Mouse (Mus musculus): ENCODE results near the gene Tnfsf10. TPM values are rescaled to one million over a fixed set of nuclear protein-coding genes. Genes with fewer than 3 reads are reported as not detected.

Gene Tnfsf10
- total and polyA plus RNA-seq, 2 experiments from 2014 or later = 0.38 to 0.76 TPM

- DNase-seq (no peak), ATAC-seq (no peak)
- no peak overlapping the region for H3K27ac ChIP-seq (ENCODE audit: low read depth, low read length)
- no peak overlapping the region for H3K4me3 ChIP-seq (ENCODE audit: low read depth, low read length)
- WGBS = 57% methylated on average over 11 of the region's 11 CpGs
- no peak overlapping the region for H3K9ac ChIP-seq
- H3K4me2 ChIP-seq (ENCODE audit: low read depth) = no peak overlapping the region
- no peaks in the 10 kb centered on the region for H3K9me3 ChIP-seq (ENCODE audit: low read length)
- no peaks in the 10 kb centered on the region for H3K27me3 ChIP-seq (ENCODE audit: insufficient read depth, low read length)
- TF ChIP-seq CTCF (IDR thresholded peaks at IDR 0.05; ENCODE audit: low read depth) = no peak
- no peaks in the 10 kb centered on the region for H3K4me1 ChIP-seq (ENCODE audit: insufficient read depth)
- H3K36me3 ChIP-seq (ENCODE audit: insufficient read depth) = no peaks in the 10 kb centered on the region
These were observed 36.5 kb upstream of the Tnfsf10 start for GRCm38 (mm10) chr3:27280280-27280749.

- peak overlapping the region; percentile 37 for H3K4me3 ChIP-seq (ENCODE audit: low read depth, low read length)
- ATAC-seq = peak; percentile 55
- no peak overlapping the region for H3K27ac ChIP-seq (ENCODE audit: low read depth, low read length)
- 2% methylated on average over 27 of the region's 27 CpGs for WGBS
- H3K4me1 ChIP-seq (ENCODE audit: insufficient read depth) = no peaks in the 10 kb centered on the region
- H3K36me3 ChIP-seq (ENCODE audit: insufficient read depth) = no peaks in the 10 kb centered on the region
- peak; percentile 42 for DNase-seq
- peak overlapping the region; percentile 49 for H3K9ac ChIP-seq
- no peaks in the 10 kb centered on the region for H3K9me3 ChIP-seq (ENCODE audit: low read length)
- no peak for TF ChIP-seq CTCF (IDR thresholded peaks at IDR 0.05; ENCODE audit: low read depth)
- H3K27me3 ChIP-seq (ENCODE audit: insufficient read depth, low read length) = no peaks in the 10 kb centered on the region
- peak overlapping the region; percentile 64 for H3K4me2 ChIP-seq (ENCODE audit: low read depth)
These were observed 33.6 kb upstream of the Tnfsf10 start for GRCm38 (mm10) chr3:27283071-27283713.

GRCm38 (mm10) chr3:27283796-27284195, 33.0 kb upstream of the Tnfsf10 start:
- no peak overlapping the region for H3K27ac ChIP-seq (ENCODE audit: low read depth, low read length)
- no peaks in the 10 kb centered on the region for H3K9me3 ChIP-seq (ENCODE audit: low read length)
- no peaks in the 10 kb centered on the region for H3K27me3 ChIP-seq (ENCODE audit: insufficient read depth, low read length)
- ATAC-seq (no peak), DNase-seq (no peak)
- H3K36me3 ChIP-seq (ENCODE audit: insufficient read depth) = no peaks in the 10 kb centered on the region
- 46% methylated on average over 7 of the region's 7 CpGs for WGBS
- no peak for TF ChIP-seq CTCF (IDR thresholded peaks at IDR 0.05; ENCODE audit: low read depth)
- no peak overlapping the region for H3K9ac ChIP-seq
- peak overlapping the region; percentile 37; the same call in 1 of the 2 replicates for H3K4me3 ChIP-seq (ENCODE audit: low read depth, low read length)
- H3K4me2 ChIP-seq (ENCODE audit: low read depth) = peak overlapping the region; percentile 64
- H3K4me1 ChIP-seq (ENCODE audit: insufficient read depth) = no peaks in the 10 kb centered on the region

DNA sequence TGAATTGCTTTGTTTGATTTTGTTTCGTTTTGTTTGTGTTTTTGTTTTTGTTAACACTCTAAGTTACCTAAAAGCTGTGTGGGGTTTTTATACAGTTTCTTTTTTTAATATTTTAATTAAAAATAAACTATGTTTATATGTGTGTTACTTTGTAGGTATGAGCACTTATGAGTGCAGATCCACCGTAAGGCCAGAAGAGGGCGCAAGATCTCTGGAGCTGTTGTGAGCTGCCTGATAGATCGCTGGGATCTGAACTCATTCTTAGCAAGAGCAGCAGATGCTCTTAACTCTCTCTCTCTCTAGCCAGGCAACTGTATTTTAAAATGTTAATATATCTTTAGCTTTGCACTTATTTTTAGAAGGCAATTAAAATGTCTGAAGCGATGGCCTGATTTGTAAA, 32.6 kb upstream of the Tnfsf10 start:
- H3K4me2 ChIP-seq (ENCODE audit: low read depth) = no peak overlapping the region
- ATAC-seq = no peak
- peak; percentile 43 for TF ChIP-seq CTCF (IDR thresholded peaks at IDR 0.05; ENCODE audit: low read depth)
- H3K9ac ChIP-seq = no peak overlapping the region
- no peaks in the 10 kb centered on the region for H3K9me3 ChIP-seq (ENCODE audit: low read length)
- no peak overlapping the region for H3K4me3 ChIP-seq (ENCODE audit: low read depth, low read length)
- H3K27me3 ChIP-seq (ENCODE audit: insufficient read depth, low read length) = no peaks in the 10 kb centered on the region
- 85% methylated on average over 5 of the region's 5 CpGs for WGBS
- no peak for DNase-seq
- H3K27ac ChIP-seq (ENCODE audit: low read depth, low read length) = no peak overlapping the region
- H3K4me1 ChIP-seq (ENCODE audit: insufficient read depth) = no peaks in the 10 kb centered on the region
- H3K36me3 ChIP-seq (ENCODE audit: insufficient read depth) = no peaks in the 10 kb centered on the region

DNA sequence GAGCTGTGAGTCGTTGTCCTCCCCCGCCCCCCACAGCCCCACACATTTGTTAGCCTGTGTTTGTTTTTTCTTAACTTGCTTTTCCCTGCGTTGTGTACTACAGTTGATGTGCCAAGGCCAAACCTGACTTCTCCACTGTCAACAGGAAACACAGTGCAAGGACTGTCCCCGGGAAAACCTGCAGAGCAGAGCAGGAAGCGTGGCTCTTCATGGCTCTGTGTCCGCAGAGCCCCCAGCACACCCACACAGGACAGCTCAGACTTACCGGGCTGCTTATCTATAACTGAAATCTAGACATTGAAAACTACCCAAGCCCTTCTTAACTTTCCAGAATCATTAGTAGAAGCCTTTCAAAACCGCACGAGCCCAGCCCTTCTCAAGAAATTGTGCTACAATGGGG, 31.8 kb upstream of the Tnfsf10 start:
- DNase-seq = no peak
- Histone ChIP-seq H3K9ac (no peak overlapping the region), H3K9me3 (ENCODE audit: low read length) (no peaks in the 10 kb centered on the region), H3K36me3 (ENCODE audit: insufficient read depth) (no peaks in the 10 kb centered on the region), H3K27me3 (ENCODE audit: insufficient read depth, low read length) (no peaks in the 10 kb centered on the region), H3K4me1 (ENCODE audit: insufficient read depth) (no peaks in the 10 kb centered on the region), H3K4me3 (ENCODE audit: low read depth, low read length) (no peak overlapping the region), H3K27ac (ENCODE audit: low read depth, low read length) (no peak overlapping the region), H3K4me2 (ENCODE audit: low read depth) (no peak overlapping the region)
- no peak for TF ChIP-seq CTCF (IDR thresholded peaks at IDR 0.05; ENCODE audit: low read depth)
- 81% methylated on average over 9 of the region's 9 CpGs for WGBS
- no peak for ATAC-seq

GRCm38 (mm10) chr3:27288301-27288700, 28.5 kb upstream of the Tnfsf10 start:
- Histone ChIP-seq H3K4me1 (ENCODE audit: insufficient read depth) (no peaks in the 10 kb centered on the region), H3K9me3 (ENCODE audit: low read length) (no peaks in the 10 kb centered on the region), H3K4me2 (ENCODE audit: low read depth) (no peak overlapping the region), H3K27me3 (ENCODE audit: insufficient read depth, low read length) (no peaks in the 10 kb centered on the region), H3K36me3 (ENCODE audit: insufficient read depth) (no peaks in the 10 kb centered on the region), H3K27ac (ENCODE audit: low read depth, low read length) (no peak overlapping the region), H3K4me3 (ENCODE audit: low read depth, low read length) (no peak overlapping the region), H3K9ac (no peak overlapping the region)
- no peak for DNase-seq
- TF ChIP-seq CTCF (IDR thresholded peaks at IDR 0.05; ENCODE audit: low read depth) = no peak
- WGBS = 81% methylated on average over 2 of the region's 2 CpGs
- no peak for ATAC-seq

GRCm38 (mm10) chr3:27288909-27289308, 27.9 kb upstream of the Tnfsf10 start:
- 50% methylated on average over 8 of the region's 8 CpGs for WGBS
- TF ChIP-seq CTCF (IDR thresholded peaks at IDR 0.05; ENCODE audit: low read depth) = no peak
- H3K4me1 ChIP-seq (ENCODE audit: insufficient read depth) = no peaks in the 10 kb centered on the region

More at GRCm38 (mm10) chr3:27288909-27289308, 27.9 kb upstream of the Tnfsf10 start:
- Histone ChIP-seq H3K4me2 (ENCODE audit: low read depth) (no peak overlapping the region), H3K9me3 (ENCODE audit: low read length) (no peaks in the 10 kb centered on the region), H3K36me3 (ENCODE audit: insufficient read depth) (no peaks in the 10 kb centered on the region), H3K27ac (ENCODE audit: low read depth, low read length) (no peak overlapping the region), H3K27me3 (ENCODE audit: insufficient read depth, low read length) (no peaks in the 10 kb centered on the region), H3K4me3 (ENCODE audit: low read depth, low read length) (no peak overlapping the region), H3K9ac (no peak overlapping the region)
- DNase-seq (no peak), ATAC-seq (no peak)
